Mouse (Mus musculus) thymus, adult 2 months (tissue): Measurements from ENCODE around the gene Bbs9.

Source experiments
- CTCF ChIP-seq: fragments of 200-500 bp; IDR thresholded peaks from 2 replicates; pipeline ENCODE4 v1.5.1; 2012; ENCODE audit warnings: mild to moderate bottlenecking, control low read depth, low read length, moderate library complexity, borderline replicate concordance; ENCODE audit not compliant: control insufficient read depth, poor library complexity, insufficient read depth; ENCODE audit errors: extremely low read depth
- POLR2A ChIP-seq: fragments of 200-500 bp; IDR thresholded peaks from 2 replicates; pipeline ENCODE4 v1.6.1; 2012; ENCODE audit warnings: mild to moderate bottlenecking, low read length, control low read depth, moderate library complexity; ENCODE audit not compliant: control insufficient read depth, poor library complexity, insufficient read depth; ENCODE audit errors: extremely low read depth

GRCm38 (mm10) chr9:22771785-22772184 lies 296.3 kb downstream of the Bbs9 start:
- TF ChIP-seq CTCF: no peak
- no peak for TF ChIP-seq POLR2A
